ENCODE assay signal across 20 mouse cellular contexts in the genomic region with DNA sequence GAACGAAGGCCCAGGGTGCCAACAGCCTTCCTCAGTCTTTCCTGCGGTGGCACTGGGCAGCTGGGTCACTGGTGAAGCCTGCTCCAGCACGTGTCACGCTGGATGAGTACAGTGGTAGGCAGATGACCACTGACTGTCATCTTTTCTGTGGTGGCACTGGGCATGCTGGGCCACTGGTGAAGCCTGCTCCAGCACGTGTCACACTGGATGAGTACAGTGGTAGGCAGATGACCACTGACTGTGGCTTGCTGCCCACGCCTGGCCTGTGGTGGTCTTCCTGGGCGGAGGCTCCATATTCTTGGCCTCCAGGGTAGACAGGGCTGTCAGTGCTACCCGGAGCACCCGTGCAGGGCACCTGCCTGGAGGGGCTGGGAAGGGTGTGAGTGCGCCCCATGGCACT. TPM values are rescaled to one million over a fixed set of nuclear protein-coding genes. Genes with fewer than 3 reads are reported as not detected.
"Had no signal": no experiment of that assay in that cellular context is flagged by ENCODE, and none has a peak within 500 bp of the region (broad histone marks: within the 10 kb centered on the region; RNA-seq: fewer than 3 reads in every experiment).

No protein-coding gene starts in this region.

- H3K9me3 ChIP-seq: intestine, embryonic 15.5 days; kidney, embryonic 15.5 days; limb, embryonic 13.5 days; midbrain, embryonic 13.5 days; neural tube, embryonic 12.5 days had no signal

- H3K27me3 ChIP-seq: intestine, embryonic 15.5 days; kidney, embryonic 15.5 days; limb, embryonic 13.5 days; neural tube, embryonic 12.5 days had no signal

- ATAC-seq: intestine, embryonic 15.5 days; midbrain, embryonic 13.5 days had no signal

- H3K4me2 ChIP-seq: intestine, embryonic 15.5 days; kidney, embryonic 15.5 days; limb, embryonic 13.5 days; midbrain, embryonic 13.5 days; neural tube, embryonic 12.5 days had no signal

- H3K9ac ChIP-seq: intestine, embryonic 15.5 days; kidney, embryonic 15.5 days; limb, embryonic 13.5 days; midbrain, embryonic 13.5 days; neural tube, embryonic 12.5 days had no signal

- DNase-seq: kidney, adult 18-20 months; kidney, postnatal 14 days; left cerebral cortex, postnatal 4 days; lung, adult 18-20 months; lung, postnatal 36 days; thymus, postnatal 4 days had no signal

- H3K4me3 ChIP-seq: intestine, embryonic 15.5 days; kidney, embryonic 15.5 days; limb, embryonic 13.5 days; midbrain, embryonic 13.5 days; neural tube, embryonic 12.5 days had no signal

- H3K27ac ChIP-seq: intestine, embryonic 15.5 days; kidney, embryonic 15.5 days; limb, embryonic 13.5 days; midbrain, embryonic 13.5 days; neural tube, embryonic 12.5 days had no signal

RNA-seq across cellular contexts. Expression of a gene that starts 17.8 kb away (rescaled TPM):
- total RNA-seq: megakaryocyte progenitor cell, adult 5-6 weeks; midbrain, postnatal 0 days; neutrophil, adult 5-6 weeks had no signal

RNA-seq across cellular contexts. Expression of a gene that starts 24.3 kb away (rescaled TPM):
- total RNA-seq: layer of hippocampus, adult 8-10 months; layer of hippocampus, postnatal 14 days; left cerebral cortex, adult 18-20 months; left cerebral cortex, postnatal 10 days; left cerebral cortex, postnatal 4 days; megakaryocyte progenitor cell, adult 5-6 weeks; neutrophil, adult 5-6 weeks had no signal
- polyA plus RNA-seq: kidney, embryonic 15.5 days; large intestine, adult 2 months; limb, embryonic 13.5 days; lung, embryonic 16.5 days; midbrain, embryonic 13.5 days; midbrain, postnatal 0 days; neural tube, embryonic 12.5 days had no signal
